Comparison of ENCODE assay signal across 16 mouse cellular contexts in genomic region chr14:105664671-105665198, GRCm38 (mm10).
A peak's percentile ranks its signal among the peaks of the same experiment; 100 is the strongest.
DNase-seq lines count a peak whose midpoint lies in the region; ATAC-seq and TF ChIP-seq lines count a peak whose summit lies in the region.
"Had no signal": no experiment of that assay in that cellular context is flagged by ENCODE, and none has a peak within 500 bp of the region (broad histone marks: within the 10 kb centered on the region; RNA-seq: fewer than 3 reads in every experiment).

No protein-coding gene starts in this region.

- no peak overlapping the region for H3K4me3 ChIP-seq in layer of hippocampus, adult 2 months
- H3K4me3 ChIP-seq in forebrain, postnatal 0 days (ENCODE audit: low read depth, low read length), result no peak overlapping the region
- no peak overlapping the region for H3K4me3 ChIP-seq in midbrain, postnatal 0 days (ENCODE audit: low read depth, low read length)
- H3K4me3 ChIP-seq: embryonic facial prominence, embryonic 15.5 days; limb, embryonic 15.5 days; neural tube, embryonic 15.5 days; stomach, embryonic 15.5 days had no signal

- 12% methylated on average over 7 of the region's 7 CpGs for WGBS in forebrain, postnatal 0 days
- 31% methylated on average over 7 of the region's 7 CpGs for WGBS in midbrain, postnatal 0 days

- H3K9me3 ChIP-seq in forebrain, postnatal 0 days (ENCODE audit: low read length), result no peaks in the 10 kb centered on the region
- no peaks in the 10 kb centered on the region for H3K9me3 ChIP-seq in midbrain, postnatal 0 days (ENCODE audit: low read length)
- H3K9me3 ChIP-seq: embryonic facial prominence, embryonic 15.5 days; limb, embryonic 15.5 days; neural tube, embryonic 15.5 days; stomach, embryonic 15.5 days had no signal

- no peak overlapping the region for H3K9ac ChIP-seq in forebrain, postnatal 0 days
- no peak overlapping the region for H3K9ac ChIP-seq in midbrain, postnatal 0 days (replicated peaks; ENCODE audit: low read length, poor library complexity, severe bottlenecking)
- H3K9ac ChIP-seq: embryonic facial prominence, embryonic 15.5 days; limb, embryonic 15.5 days; neural tube, embryonic 15.5 days; stomach, embryonic 15.5 days had no signal

- H3K36me3 ChIP-seq in forebrain, postnatal 0 days (ENCODE audit: insufficient read depth), result no peaks in the 10 kb centered on the region
- no peaks in the 10 kb centered on the region for H3K36me3 ChIP-seq in midbrain, postnatal 0 days (ENCODE audit: insufficient read depth, low read length)
- H3K36me3 ChIP-seq: embryonic facial prominence, embryonic 15.5 days; limb, embryonic 15.5 days; neural tube, embryonic 15.5 days; stomach, embryonic 15.5 days had no signal

- H3K4me2 ChIP-seq in forebrain, postnatal 0 days (ENCODE audit: low read depth), result 0 out of 2 replicates have a peak overlapping the region, but pooled peaks have one; percentile 0
- no peak overlapping the region for H3K4me2 ChIP-seq in midbrain, postnatal 0 days (ENCODE audit: low read depth, low read length, poor library complexity, severe bottlenecking)
- H3K4me2 ChIP-seq: embryonic facial prominence, embryonic 15.5 days; limb, embryonic 15.5 days; neural tube, embryonic 15.5 days; stomach, embryonic 15.5 days had no signal

- peak; percentile 79 for ATAC-seq in forebrain, postnatal 0 days
- no peak for ATAC-seq in midbrain, postnatal 0 days (ENCODE audit: low FRiP score)

- TF ChIP-seq CTCF in layer of hippocampus, adult 2 months (conservative IDR thresholded peaks at IDR 0.05), result no peak
- TF ChIP-seq CTCF in forebrain, postnatal 0 days (IDR thresholded peaks at IDR 0.05; ENCODE audit: low read depth), result no peak
- TF ChIP-seq CTCF in midbrain, postnatal 0 days (IDR thresholded peaks at IDR 0.05), result no peak

- peak overlapping the region; percentile 66 for H3K27ac ChIP-seq in layer of hippocampus, adult 2 months
- peak overlapping the region; percentile 30 for H3K27ac ChIP-seq in forebrain, postnatal 0 days (ENCODE audit: low read depth, low read length)
- no peak overlapping the region for H3K27ac ChIP-seq in midbrain, postnatal 0 days (ENCODE audit: low read depth, low read length)
- H3K27ac ChIP-seq: embryonic facial prominence, embryonic 15.5 days; limb, embryonic 15.5 days; neural tube, embryonic 15.5 days; stomach, embryonic 15.5 days had no signal

- no peaks in the 10 kb centered on the region for H3K27me3 ChIP-seq in forebrain, postnatal 0 days (ENCODE audit: insufficient read depth, low read length)
- no peaks in the 10 kb centered on the region for H3K27me3 ChIP-seq in midbrain, postnatal 0 days (ENCODE audit: insufficient read depth, low read length)
- H3K27me3 ChIP-seq: CH12.LX; embryonic facial prominence, embryonic 15.5 days; limb, embryonic 15.5 days; neural tube, embryonic 15.5 days; stomach, embryonic 15.5 days had no signal

- peaks cover 15% of the 10 kb centered on the region for H3K4me1 ChIP-seq in forebrain, postnatal 0 days (ENCODE audit: insufficient read depth)
- H3K4me1 ChIP-seq in midbrain, postnatal 0 days (ENCODE audit: insufficient read depth, low read length), result peaks cover 6% of the 10 kb centered on the region; the same call in 1 of the 2 replicates

- peak in 1 of 2 experiments; percentile 34 for DNase-seq in layer of hippocampus, adult 2 months (ENCODE audit: low spot score in 2 of 2)
- DNase-seq in layer of hippocampus, adult 8-10 months (ENCODE audit: low spot score in 2 of 2), result no peak
- DNase-seq in NIH3T3 (ENCODE audit: low read depth), result peak; percentile 56
- peak; percentile 59 for DNase-seq in forebrain, postnatal 0 days
- DNase-seq in midbrain, postnatal 0 days (ENCODE audit: low spot score), result peak; percentile 51
- DNase-seq in thymus, postnatal 36 days, result no peak
- DNase-seq in cerebellum, adult 11 months, result no peak
- no peak for DNase-seq in frontal cortex, postnatal 25 days (ENCODE audit: low spot score in 2 of 2)
- DNase-seq: adrenal gland, postnatal 25 days; cerebellum, adult 11-12 months; heart, postnatal 4 days had no signal

Comparison
In these comparisons a context has a peak if more than half of its experiments do, and no peak if none do; other contexts are left out.
1. DNase-seq: peak in NIH3T3 (single experiment), forebrain, postnatal 0 days (single experiment) and midbrain, postnatal 0 days (single experiment); none in layer of hippocampus, adult 8-10 months (0 of 2), thymus, postnatal 36 days (0 of 2), cerebellum, adult 11 months (single experiment) and frontal cortex, postnatal 25 days (0 of 2).